Mouse (Mus musculus) neural tube, embryonic 15.5 days (tissue): Measurements from ENCODE around the gene Ubxn6. TPM values are rescaled to one million over a fixed set of nuclear protein-coding genes. Genes with fewer than 3 reads are reported as not detected.
A peak's percentile ranks its signal among the peaks of the same experiment; 100 is the strongest.

Source experiments
- ATAC-seq: fragments of 200-750 bp; cut with Nextera tagmentation; 2 replicates; pipeline ENCODE4 v1.8.0; 2017; ENCODE audit warnings: mild to moderate bottlenecking, moderate TSS enrichment, moderate library complexity; ENCODE audit not compliant: low FRiP score
- H3K27ac ChIP-seq: fragments of 300-500 bp; sonication (generic); replicated peaks from 2 replicates; pipeline ENCODE4 v1.5.1; 2015; ENCODE audit warnings: mild to moderate bottlenecking, inconsistent platforms
- H3K27me3 ChIP-seq: fragments of 300-500 bp; sonication (generic); replicated peaks from 2 replicates; pipeline ENCODE4 v1.6.1; 2015; ENCODE audit warnings: inconsistent platforms
- H3K36me3 ChIP-seq: fragments of 300-500 bp; sonication (generic); 2 replicates; pipeline ENCODE4 v1.6.1; 2015; ENCODE audit warnings: inconsistent platforms
- H3K4me1 ChIP-seq: fragments of 300-500 bp; sonication (generic); 2 replicates; pipeline ENCODE4 v1.6.1; 2015; ENCODE audit warnings: inconsistent platforms
- H3K4me2 ChIP-seq: fragments of 300-500 bp; sonication (generic); 2 replicates; pipeline ENCODE4 v1.6.1; 2015; ENCODE audit warnings: inconsistent platforms, mild to moderate bottlenecking, moderate library complexity
- H3K4me3 ChIP-seq: fragments of 300-500 bp; sonication (generic); replicated peaks from 2 replicates; pipeline ENCODE4 v1.5.1; 2015; ENCODE audit warnings: mild to moderate bottlenecking, inconsistent platforms
- H3K9ac ChIP-seq: fragments of 300-500 bp; sonication (generic); replicated peaks from 2 replicates; pipeline ENCODE4 v1.6.1; 2015; ENCODE audit warnings: mild to moderate bottlenecking, inconsistent platforms
- H3K9me3 ChIP-seq: fragments of 300-500 bp; sonication (generic); replicated peaks from 2 replicates; pipeline ENCODE4 v1.6.1; 2016; ENCODE audit warnings: inconsistent platforms
- WGBS: fragments of 180-500 bp; shearing (Covaris S2); methylation state at CpG from one replicate; pipeline ENCODE4 v1.1.7; 2015; ENCODE audit warnings: mixed read lengths; 5-methylcytosine and 5-hydroxymethylcytosine counted together
- polyA plus RNA-seq: library from polyadenylated mRNA; unstranded; fragments of >200 nt; fragmentation: Nextera tagmentation; extraction: Ambion mirVana; gene quantifications from 2 replicates; pipeline ENCODE4 v1.2.1, GENCODE M21; 2015

Gene Ubxn6
- polyA plus RNA-seq, 1 experiment from 2014 or later: 79.4 TPM

GRCm38 (mm10) chr17:56031431-56031830, 43.4 kb downstream of the Ubxn6 start:
- peaks cover 27% of the 10 kb centered on the region for H3K36me3 ChIP-seq
- H3K4me2 ChIP-seq: no peak overlapping the region
- H3K4me1 ChIP-seq: peaks cover 71% of the 10 kb centered on the region
- no peaks in the 10 kb centered on the region for H3K9me3 ChIP-seq
- no peaks in the 10 kb centered on the region for H3K27me3 ChIP-seq
- H3K9ac ChIP-seq: no peak overlapping the region
- H3K4me3 ChIP-seq: no peak overlapping the region
- no peak overlapping the region for H3K27ac ChIP-seq
- ATAC-seq: no peak
- WGBS: 90% methylated on average over 7 of the region's 7 CpGs

- 63% methylated on average over 5 of the region's 5 CpGs for WGBS
- Histone ChIP-seq H3K4me2 (no peak overlapping the region), H3K4me1 (peaks cover 75% of the 10 kb centered on the region), H3K36me3 (peaks cover 27% of the 10 kb centered on the region), H3K4me3 (no peak overlapping the region), H3K27ac (no peak overlapping the region), H3K9ac (no peak overlapping the region), H3K9me3 (no peaks in the 10 kb centered on the region), H3K27me3 (no peaks in the 10 kb centered on the region)
- ATAC-seq: no peak
Observed at GRCm38 (mm10) chr17:56030919-56031318, 43.9 kb downstream of the Ubxn6 start.

GRCm38 (mm10) chr17:56030238-56030870, 44.5 kb downstream of the Ubxn6 start:
- no peak overlapping the region for H3K4me3 ChIP-seq
- H3K9me3 ChIP-seq: no peaks in the 10 kb centered on the region
- WGBS: 88% methylated on average over 9 of the region's 9 CpGs
- ATAC-seq: no peak
- H3K36me3 ChIP-seq: peaks cover 27% of the 10 kb centered on the region
- H3K27me3 ChIP-seq: no peaks in the 10 kb centered on the region
- H3K27ac ChIP-seq: no peak overlapping the region
- H3K9ac ChIP-seq: no peak overlapping the region
- H3K4me1 ChIP-seq: peaks cover 72% of the 10 kb centered on the region
- no peak overlapping the region for H3K4me2 ChIP-seq

- no peak overlapping the region for H3K27ac ChIP-seq
- H3K4me3 ChIP-seq: no peak overlapping the region
- peaks cover 65% of the 10 kb centered on the region for H3K4me1 ChIP-seq
- H3K4me2 ChIP-seq: no peak overlapping the region
- no peak for ATAC-seq
- no peaks in the 10 kb centered on the region for H3K9me3 ChIP-seq
- H3K27me3 ChIP-seq: no peaks in the 10 kb centered on the region
- peaks cover 10% of the 10 kb centered on the region; the same call in 1 of the 2 replicates for H3K36me3 ChIP-seq
- H3K9ac ChIP-seq: 0 out of 2 replicates have a peak overlapping the region, but pooled peaks have one; percentile 20
- 90% methylated on average over 5 of the region's 5 CpGs for WGBS
Observed at GRCm38 (mm10) chr17:56027801-56028441, 46.9 kb downstream of the Ubxn6 start.

GRCm38 (mm10) chr17:56026881-56027280, 47.9 kb downstream of the Ubxn6 start:
- ATAC-seq: no peak
- H3K4me1 ChIP-seq: peaks cover 65% of the 10 kb centered on the region
- peaks cover 10% of the 10 kb centered on the region; the same call in 1 of the 2 replicates for H3K36me3 ChIP-seq
- no peaks in the 10 kb centered on the region for H3K9me3 ChIP-seq
- no peak overlapping the region for H3K4me3 ChIP-seq
- H3K27ac ChIP-seq: no peak overlapping the region
- H3K9ac ChIP-seq: peak overlapping the region; percentile 5; the same call in 1 of the 2 replicates
- 80% methylated on average over 1 of the region's 1 CpGs for WGBS
- H3K4me2 ChIP-seq: no peak overlapping the region
- no peaks in the 10 kb centered on the region for H3K27me3 ChIP-seq

GRCm38 (mm10) chr17:56026303-56026702, 48.5 kb downstream of the Ubxn6 start:
- Histone ChIP-seq H3K36me3 (peaks cover 10% of the 10 kb centered on the region; the same call in 1 of the 2 replicates), H3K27ac (no peak overlapping the region), H3K4me3 (no peak overlapping the region), H3K4me2 (no peak overlapping the region), H3K4me1 (peaks cover 65% of the 10 kb centered on the region), H3K9ac (no peak overlapping the region), H3K27me3 (no peaks in the 10 kb centered on the region), H3K9me3 (no peaks in the 10 kb centered on the region)
- no peak for ATAC-seq
- WGBS: 95% methylated on average over 1 of the region's 1 CpGs

- Histone ChIP-seq H3K9me3 (no peaks in the 10 kb centered on the region), H3K27me3 (no peaks in the 10 kb centered on the region), H3K27ac (no peak overlapping the region), H3K36me3 (peaks cover 12% of the 10 kb centered on the region; the same call in 1 of the 2 replicates), H3K4me1 (peaks cover 67% of the 10 kb centered on the region), H3K9ac (no peak overlapping the region), H3K4me2 (no peak overlapping the region), H3K4me3 (no peak overlapping the region)
- 87% methylated on average over 5 of the region's 5 CpGs for WGBS
- ATAC-seq: no peak
Observed at GRCm38 (mm10) chr17:56024931-56025330, 49.9 kb downstream of the Ubxn6 start.

GRCm38 (mm10) chr17:56024476-56024875, 50.4 kb downstream of the Ubxn6 start:
- Histone ChIP-seq H3K4me3 (no peak overlapping the region), H3K27ac (no peak overlapping the region), H3K9me3 (no peaks in the 10 kb centered on the region), H3K9ac (no peak overlapping the region), H3K4me1 (peaks cover 63% of the 10 kb centered on the region), H3K36me3 (peaks cover 16% of the 10 kb centered on the region), H3K27me3 (no peaks in the 10 kb centered on the region), H3K4me2 (no peak overlapping the region)
- 73% methylated on average over 2 of the region's 2 CpGs for WGBS
- ATAC-seq: no peak

GRCm38 (mm10) chr17:56023386-56023785, 51.4 kb downstream of the Ubxn6 start:
- Histone ChIP-seq H3K4me3 (no peak overlapping the region), H3K27me3 (no peaks in the 10 kb centered on the region), H3K4me1 (peaks cover 54% of the 10 kb centered on the region), H3K4me2 (no peak overlapping the region), H3K9ac (no peak overlapping the region), H3K36me3 (peaks cover 18% of the 10 kb centered on the region), H3K9me3 (no peaks in the 10 kb centered on the region), H3K27ac (0 out of 2 replicates have a peak overlapping the region, but pooled peaks have one; percentile 37)
- no peak for ATAC-seq
- 83% methylated on average over 5 of the region's 5 CpGs for WGBS

- H3K9me3 ChIP-seq: no peaks in the 10 kb centered on the region
- H3K36me3 ChIP-seq: peaks cover 22% of the 10 kb centered on the region
- peaks cover 53% of the 10 kb centered on the region for H3K4me1 ChIP-seq
- no peak for ATAC-seq
- no peak overlapping the region for H3K4me3 ChIP-seq
- no peak overlapping the region for H3K4me2 ChIP-seq
- WGBS: 78% methylated on average over 4 of the region's 4 CpGs
- no peak overlapping the region for H3K9ac ChIP-seq
- H3K27ac ChIP-seq: 0 out of 2 replicates have a peak overlapping the region, but pooled peaks have one; percentile 37
- H3K27me3 ChIP-seq: no peaks in the 10 kb centered on the region
Observed at GRCm38 (mm10) chr17:56022989-56023290, 51.9 kb downstream of the Ubxn6 start.

- Histone ChIP-seq H3K36me3 (peaks cover 28% of the 10 kb centered on the region), H3K27ac (peak overlapping the region; percentile 37; the same call in 1 of the 2 replicates), H3K9ac (no peak overlapping the region), H3K4me2 (no peak overlapping the region), H3K4me3 (no peak overlapping the region), H3K9me3 (no peaks in the 10 kb centered on the region), H3K27me3 (no peaks in the 10 kb centered on the region), H3K4me1 (peaks cover 52% of the 10 kb centered on the region)
- no peak for ATAC-seq
- 50% methylated on average over 2 of the region's 2 CpGs for WGBS
Observed at GRCm38 (mm10) chr17:56022131-56022988, 52.5 kb downstream of the Ubxn6 start.
